8 mouse cellular contexts compared by ENCODE assay signal in genomic region chr17:33782067-33782466, GRCm38 (mm10). TPM values are rescaled to one million over a fixed set of nuclear protein-coding genes. Genes with fewer than 3 reads are reported as not detected.
A peak's percentile ranks its signal among the peaks of the same experiment; 100 is the strongest.
DNase-seq lines count a peak whose midpoint lies in the region; ATAC-seq and TF ChIP-seq lines count a peak whose summit lies in the region.

No protein-coding gene starts in this region.

- TF ChIP-seq CTCF in intestine, postnatal 0 days (IDR thresholded peaks at IDR 0.05; ENCODE audit: low read depth): peak; percentile 50
- TF ChIP-seq CTCF in small intestine, adult 2 months (IDR thresholded peaks at IDR 0.05; ENCODE audit: extremely low read depth, insufficient read length, insufficient replicate concordance, low read depth, low read length): no peak

- ATAC-seq in megakaryocyte, adult 5-6 weeks (ENCODE audit: poor library complexity, severe bottlenecking): no peak
- no peak for ATAC-seq in embryonic facial prominence, embryonic 15.5 days (ENCODE audit: insufficient number of reproducible peaks, low FRiP score, low TSS enrichment, low read depth)
- ATAC-seq in intestine, postnatal 0 days: no peak

- H3K4me3 ChIP-seq in megakaryocyte, embryonic 14.5 days (replicated peaks): peak overlapping the region; percentile 91
- H3K4me3 ChIP-seq in embryonic facial prominence, embryonic 15.5 days (replicated peaks): peak overlapping the region; percentile 48
- H3K4me3 ChIP-seq in intestine, postnatal 0 days (ENCODE audit: low read depth, low read length): peak overlapping the region; percentile 44; the same call in 1 of the 2 replicates
- H3K4me3 ChIP-seq in small intestine, adult 2 months (ENCODE audit: low read depth, low read length): peak overlapping the region; percentile 63

- peaks cover 46% of the 10 kb centered on the region for H3K4me1 ChIP-seq in megakaryocyte, embryonic 14.5 days
- peaks cover 57% of the 10 kb centered on the region for H3K4me1 ChIP-seq in embryonic facial prominence, embryonic 15.5 days
- peaks cover 18% of the 10 kb centered on the region for H3K4me1 ChIP-seq in intestine, postnatal 0 days (replicated peaks; ENCODE audit: control insufficient read depth, insufficient read depth, low read length)
- H3K4me1 ChIP-seq in small intestine, adult 2 months (ENCODE audit: control insufficient read depth, insufficient read depth, insufficient read length, low read length): peaks cover 33% of the 10 kb centered on the region

- DNase-seq in natural killer cell, adult 2 months (ENCODE audit: low spot score in 2 of 2): no peak
- no peak for DNase-seq in urinary bladder, adult 2 months (ENCODE audit: low spot score)
- no peak for DNase-seq in MN1 (ENCODE audit: low spot score)

- H3K9me3 ChIP-seq in megakaryocyte, embryonic 14.5 days: no peaks in the 10 kb centered on the region
- H3K9me3 ChIP-seq in embryonic facial prominence, embryonic 15.5 days (replicated peaks): no peaks in the 10 kb centered on the region
- no peaks in the 10 kb centered on the region for H3K9me3 ChIP-seq in intestine, postnatal 0 days (ENCODE audit: control insufficient read depth)

- no peak for TF ChIP-seq POLR2A in small intestine, adult 2 months (IDR thresholded peaks at IDR 0.05; ENCODE audit: low read depth, low read length)

- H3K4me2 ChIP-seq in embryonic facial prominence, embryonic 15.5 days (replicated peaks): peak overlapping the region; percentile 77
- H3K4me2 ChIP-seq in intestine, postnatal 0 days (replicated peaks; ENCODE audit: low read depth): peak overlapping the region; percentile 82

- peaks cover 17% of the 10 kb centered on the region for H3K36me3 ChIP-seq in megakaryocyte, embryonic 14.5 days (replicated peaks; ENCODE audit: low read length)
- H3K36me3 ChIP-seq in embryonic facial prominence, embryonic 15.5 days: peaks cover 4% of the 10 kb centered on the region
- peaks cover 16% of the 10 kb centered on the region; the same call in 1 of the 2 replicates for H3K36me3 ChIP-seq in intestine, postnatal 0 days (ENCODE audit: control insufficient read depth, insufficient read depth)
- 0 out of 2 replicates have a peak, but pooled peaks cover 1% of the 10 kb centered on the region for H3K36me3 ChIP-seq in small intestine, adult 2 months (ENCODE audit: control insufficient read depth, insufficient read depth, low read length)

- peak overlapping the region; percentile 93 for H3K27ac ChIP-seq in embryonic facial prominence, embryonic 15.5 days (replicated peaks)
- peak overlapping the region; percentile 55 for H3K27ac ChIP-seq in intestine, postnatal 0 days (ENCODE audit: low read depth, low read length)
- H3K27ac ChIP-seq in small intestine, adult 2 months (ENCODE audit: insufficient read depth, low read depth, low read length): peak overlapping the region; percentile 64

- WGBS in embryonic facial prominence, embryonic 15.5 days: 32% methylated on average over 4 of the region's 4 CpGs
- 52% methylated on average over 4 of the region's 4 CpGs for WGBS in intestine, postnatal 0 days
- WGBS in small intestine, adult 2 months: 44% methylated on average over 4 of the region's 4 CpGs

- peak overlapping the region; percentile 15; the same call in 1 of the 2 replicates for H3K9ac ChIP-seq in embryonic facial prominence, embryonic 15.5 days
- H3K9ac ChIP-seq in intestine, postnatal 0 days (ENCODE audit: low read depth, low read length): peak overlapping the region; percentile 32; the same call in 1 of the 2 replicates

- peaks cover 21% of the 10 kb centered on the region for H3K27me3 ChIP-seq in megakaryocyte, embryonic 14.5 days (replicated peaks)
- no peaks in the 10 kb centered on the region for H3K27me3 ChIP-seq in embryonic facial prominence, embryonic 15.5 days
- H3K27me3 ChIP-seq in intestine, postnatal 0 days (replicated peaks; ENCODE audit: control insufficient read depth, insufficient read depth, low read length): no peaks in the 10 kb centered on the region
- no peaks in the 10 kb centered on the region for H3K27me3 ChIP-seq in small intestine, adult 2 months (ENCODE audit: control insufficient read depth, insufficient read depth, low read length)

RNA-seq across cellular contexts. Expression of gene Angptl4, which starts 0.4 kb away (rescaled TPM):
- polyA plus RNA-seq in megakaryocyte, embryonic 14.5 days (2012; ENCODE audit: insufficient read depth, low replicate concordance): 0.59 and 1.5 TPM in 2 replicates
- total RNA-seq in megakaryocyte, adult 5-6 weeks (2015): 0.59 and 0.80 TPM in 2 replicates
- 0.33 and 0.73 TPM in 2 replicates for total RNA-seq in megakaryocyte, adult 5-6 weeks (2017)
- polyA plus RNA-seq in embryonic facial prominence, embryonic 15.5 days (2015; fragmentation: Nextera tagmentation; extraction: Ambion mirVana): 58.8 and 67.2 TPM in 2 replicates
- polyA plus RNA-seq in intestine, postnatal 0 days (2015; fragmentation: Nextera tagmentation; extraction: Ambion mirVana): 26.7 and 33.5 TPM in 2 replicates
- polyA plus RNA-seq in small intestine, adult 2 months (2012; rRNA removed): 14.7 and 57.3 TPM in 2 replicates
- 7.7 and 11.3 TPM in 2 replicates for polyA plus RNA-seq in urinary bladder, adult 2 months (2012; rRNA removed)

RNA-seq across cellular contexts. Expression of gene Rab11b, which starts 21.7 kb away (rescaled TPM):
- 140 and 309 TPM in 2 replicates for polyA plus RNA-seq in megakaryocyte, embryonic 14.5 days (2012; ENCODE audit: insufficient read depth, low replicate concordance)
- total RNA-seq in megakaryocyte, adult 5-6 weeks (2015): 94.0 and 104 TPM in 2 replicates
- 26.7 and 41.1 TPM in 2 replicates for total RNA-seq in megakaryocyte, adult 5-6 weeks (2017)
- polyA plus RNA-seq in embryonic facial prominence, embryonic 15.5 days (2015; fragmentation: Nextera tagmentation; extraction: Ambion mirVana): 269 and 325 TPM in 2 replicates
- 157 and 160 TPM in 2 replicates for polyA plus RNA-seq in intestine, postnatal 0 days (2015; fragmentation: Nextera tagmentation; extraction: Ambion mirVana)
- polyA plus RNA-seq in small intestine, adult 2 months (2012; rRNA removed): 171 and 431 TPM in 2 replicates
- 238 and 246 TPM in 2 replicates for polyA plus RNA-seq in urinary bladder, adult 2 months (2012; rRNA removed)

RNA-seq across cellular contexts. Expression of gene Kank3, which starts 28.3 kb away (rescaled TPM):
- 3.8 and 3.9 TPM in 2 replicates for polyA plus RNA-seq in megakaryocyte, embryonic 14.5 days (2012; ENCODE audit: insufficient read depth, low replicate concordance)
- 12.3 and 16.2 TPM in 2 replicates for total RNA-seq in megakaryocyte, adult 5-6 weeks (2015)
- 13.5 and 14.8 TPM in 2 replicates for total RNA-seq in megakaryocyte, adult 5-6 weeks (2017)
- 45.3 and 45.8 TPM in 2 replicates for polyA plus RNA-seq in embryonic facial prominence, embryonic 15.5 days (2015; fragmentation: Nextera tagmentation; extraction: Ambion mirVana)
- polyA plus RNA-seq in intestine, postnatal 0 days (2015; fragmentation: Nextera tagmentation; extraction: Ambion mirVana): 14.8 and 14.9 TPM in 2 replicates
- polyA plus RNA-seq in small intestine, adult 2 months (2012; rRNA removed): 20.6 and 21.1 TPM in 2 replicates
- polyA plus RNA-seq in urinary bladder, adult 2 months (2012; rRNA removed): 65.6 and 79.0 TPM in 2 replicates

RNA-seq across cellular contexts. Expression of gene Rps28, which starts 42.3 kb away (rescaled TPM):
- polyA plus RNA-seq in megakaryocyte, embryonic 14.5 days (2012; ENCODE audit: insufficient read depth, low replicate concordance): 840 and 6,431 TPM in 2 replicates
- 875 and 928 TPM in 2 replicates for total RNA-seq in megakaryocyte, adult 5-6 weeks (2015)
- total RNA-seq in megakaryocyte, adult 5-6 weeks (2017): 2,242 and 2,459 TPM in 2 replicates
- polyA plus RNA-seq in embryonic facial prominence, embryonic 15.5 days (2015; fragmentation: Nextera tagmentation; extraction: Ambion mirVana): 998 and 1,000 TPM in 2 replicates
- 831 and 858 TPM in 2 replicates for polyA plus RNA-seq in intestine, postnatal 0 days (2015; fragmentation: Nextera tagmentation; extraction: Ambion mirVana)
- 296 and 444 TPM in 2 replicates for polyA plus RNA-seq in small intestine, adult 2 months (2012; rRNA removed)
- 1,557 and 1,878 TPM in 2 replicates for polyA plus RNA-seq in urinary bladder, adult 2 months (2012; rRNA removed)

RNA-seq across cellular contexts. Expression of gene Ndufa7, which starts 42.3 kb away (rescaled TPM):
- 1,277 and 1,645 TPM in 2 replicates for polyA plus RNA-seq in megakaryocyte, embryonic 14.5 days (2012; ENCODE audit: insufficient read depth, low replicate concordance)
- total RNA-seq in megakaryocyte, adult 5-6 weeks (2015): 150 and 160 TPM in 2 replicates
- 110 and 139 TPM in 2 replicates for total RNA-seq in megakaryocyte, adult 5-6 weeks (2017)
- polyA plus RNA-seq in embryonic facial prominence, embryonic 15.5 days (2015; fragmentation: Nextera tagmentation; extraction: Ambion mirVana): 432 and 453 TPM in 2 replicates
- 503 and 513 TPM in 2 replicates for polyA plus RNA-seq in intestine, postnatal 0 days (2015; fragmentation: Nextera tagmentation; extraction: Ambion mirVana)
- polyA plus RNA-seq in small intestine, adult 2 months (2012; rRNA removed): 337 and 417 TPM in 2 replicates
- 307 and 382 TPM in 2 replicates for polyA plus RNA-seq in urinary bladder, adult 2 months (2012; rRNA removed)
